Mouse (Mus musculus) embryonic facial prominence, embryonic 11.5 days (tissue): ENCODE results near the gene Uxs1. TPM values are rescaled to one million over a fixed set of nuclear protein-coding genes. Genes with fewer than 3 reads are reported as not detected.

Experiments
- ATAC-seq: fragments of 200-750 bp; cut with Nextera tagmentation; replicated peaks from 2 replicates; pipeline ENCODE4 v1.8.0; 2017; ENCODE audit warnings: low read depth; ENCODE audit not compliant: insufficient number of reproducible peaks, low FRiP score, low TSS enrichment
- DNase-seq: peaks from one replicate; pipeline ENCODE4 v3.0.0-alpha.2; 2015; ENCODE audit warnings: low spot score
- H3K27ac ChIP-seq: fragments of 300-500 bp; sonication (generic); replicated peaks from 2 replicates; pipeline ENCODE4 v1.5.1; 2014; ENCODE audit warnings: mild to moderate bottlenecking, low read depth, low read length, control low read depth
- H3K27me3 ChIP-seq: fragments of 300-500 bp; sonication (generic); 2 replicates; pipeline ENCODE4 v1.6.1; 2014; ENCODE audit warnings: mild to moderate bottlenecking, low read length, moderate library complexity, mixed read lengths; ENCODE audit not compliant: control insufficient read depth, insufficient read depth
- H3K36me3 ChIP-seq: fragments of 300-500 bp; sonication (generic); replicated peaks from 2 replicates; pipeline ENCODE4 v1.6.1; 2014; ENCODE audit warnings: low read depth, mild to moderate bottlenecking, low read length, moderate library complexity, mixed read lengths; ENCODE audit not compliant: control insufficient read depth, insufficient read depth
- H3K4me1 ChIP-seq: fragments of 300-500 bp; sonication (generic); 2 replicates; pipeline ENCODE4 v1.6.1; 2014; ENCODE audit warnings: low read length, mixed read lengths; ENCODE audit not compliant: control insufficient read depth, insufficient read depth
- H3K4me2 ChIP-seq: fragments of 300-500 bp; sonication (generic); 2 replicates; pipeline ENCODE4 v1.6.1; 2014; ENCODE audit warnings: low read depth, mild to moderate bottlenecking, control low read depth, low read length, moderate library complexity
- H3K4me3 ChIP-seq: fragments of 300-500 bp; sonication (generic); 2 replicates; pipeline ENCODE4 v1.5.1; 2014; ENCODE audit warnings: low read depth, low read length, control low read depth
- H3K9ac ChIP-seq: fragments of 300-500 bp; sonication (generic); replicated peaks from 2 replicates; pipeline ENCODE4 v1.6.1; 2014; ENCODE audit warnings: mild to moderate bottlenecking, control low read depth, low read length
- H3K9me3 ChIP-seq: fragments of 300-500 bp; sonication (generic); replicated peaks from 2 replicates; pipeline ENCODE4 v1.6.1; 2016; ENCODE audit warnings: mild to moderate bottlenecking, low read length, inconsistent platforms, mixed read lengths; ENCODE audit not compliant: control insufficient read depth
- WGBS: fragments of 180-500 bp; shearing (Covaris S2); extraction: QIAGEN DNeasy Blood & Tissue Kit; methylation state at CpG from one replicate; pipeline ENCODE4 v1.1.7; 2014; 5-methylcytosine and 5-hydroxymethylcytosine counted together
- polyA plus RNA-seq: library from polyadenylated mRNA; unstranded; fragments of >200 nt; fragmentation: Nextera tagmentation; extraction: Ambion mirVana; gene quantifications from 2 replicates; pipeline ENCODE4 v1.2.1, GENCODE M21; 2014

The Uxs1 gene
- polyA plus RNA-seq, 1 experiment from 2014 or later: 24.8 TPM

- Histone ChIP-seq H3K27me3 (no peaks in the 10 kb centered on the region), H3K27ac (no peak overlapping the region), H3K36me3 (no peaks in the 10 kb centered on the region), H3K9me3 (no peaks in the 10 kb centered on the region), H3K4me1 (no peaks in the 10 kb centered on the region), H3K9ac (no peak overlapping the region), H3K4me2 (no peak overlapping the region), H3K4me3 (no peak overlapping the region)
- ATAC-seq: no peak
- no peak for DNase-seq
- 85% methylated on average over 2 of the region's 2 CpGs for WGBS
These were observed 108.8 kb downstream of the Uxs1 start for GRCm38 (mm10) chr1:43718793-43719192.

GRCm38 (mm10) chr1:43717967-43718366 is 109.6 kb downstream of the Uxs1 start:
- no peak overlapping the region for H3K4me3 ChIP-seq
- H3K4me1 ChIP-seq: no peaks in the 10 kb centered on the region
- no peaks in the 10 kb centered on the region for H3K9me3 ChIP-seq
- H3K9ac ChIP-seq: no peak overlapping the region
- 75% methylated on average over 7 of the region's 7 CpGs for WGBS
- no peak overlapping the region for H3K4me2 ChIP-seq
- H3K36me3 ChIP-seq: no peaks in the 10 kb centered on the region
- H3K27ac ChIP-seq: no peak overlapping the region
- DNase-seq: no peak
- ATAC-seq: no peak
- H3K27me3 ChIP-seq: no peaks in the 10 kb centered on the region

- no peak overlapping the region for H3K4me2 ChIP-seq
- no peaks in the 10 kb centered on the region for H3K27me3 ChIP-seq
- H3K36me3 ChIP-seq: no peaks in the 10 kb centered on the region
- DNase-seq (no peak), ATAC-seq (no peak)
- no peak overlapping the region for H3K4me3 ChIP-seq
- 82% methylated on average over 2 of the region's 2 CpGs for WGBS
- no peak overlapping the region for H3K27ac ChIP-seq
- H3K9ac ChIP-seq: no peak overlapping the region
- H3K4me1 ChIP-seq: no peaks in the 10 kb centered on the region
- H3K9me3 ChIP-seq: no peaks in the 10 kb centered on the region
These were observed 112.8 kb downstream of the Uxs1 start for GRCm38 (mm10) chr1:43714841-43715240.

- H3K27me3 ChIP-seq: no peaks in the 10 kb centered on the region
- H3K9me3 ChIP-seq: no peaks in the 10 kb centered on the region
- DNase-seq: peak; percentile 49
- no peaks in the 10 kb centered on the region for H3K4me1 ChIP-seq
- no peak overlapping the region for H3K4me2 ChIP-seq
- H3K36me3 ChIP-seq: no peaks in the 10 kb centered on the region
- no peak overlapping the region for H3K27ac ChIP-seq
- H3K4me3 ChIP-seq: no peak overlapping the region
- peak; percentile 78; the same call in 1 of the 2 replicates for ATAC-seq
- H3K9ac ChIP-seq: no peak overlapping the region
- WGBS: 14% methylated on average over 4 of the region's 4 CpGs
These were observed 129.0 kb downstream of the Uxs1 start for GRCm38 (mm10) chr1:43698577-43699000.

Other genes starting within 250 kb of the Uxs1 start
- 0.40 and 0.48 TPM in 2 replicates for gene 1500015O10Rik, start 97.2 kb downstream of the Uxs1 start, polyA plus RNA-seq
- 69.5 and 77.1 TPM in 2 replicates for gene Tpp2, start 105.8 kb upstream of the Uxs1 start, polyA plus RNA-seq
- 0.95 and 1.1 TPM in 2 replicates for gene Mettl21c, start 192.2 kb upstream of the Uxs1 start, polyA plus RNA-seq
- gene Gm8251, start 234.1 kb upstream of the Uxs1 start, polyA plus RNA-seq: 0.17 and 0.29 TPM in 2 replicates